Mouse (Mus musculus) embryonic facial prominence, embryonic 14.5 days (tissue): Measurements from ENCODE around the gene Mcm3ap. TPM values are rescaled to one million over a fixed set of nuclear protein-coding genes. Genes with fewer than 3 reads are reported as not detected.

Source experiments
- polyA plus RNA-seq: library from polyadenylated mRNA; unstranded; fragments of >200 nt; fragmentation: Nextera tagmentation; extraction: Ambion mirVana; gene quantifications from 2 replicates; pipeline ENCODE4 v1.2.1, GENCODE M21; 2014

The Mcm3ap gene
- polyA plus RNA-seq, 1 experiment from 2014 or later = 53.1 TPM

Other genes with a start within 250 kb of the Mcm3ap start
- gene Prmt2, start 231.1 kb upstream of the Mcm3ap start, polyA plus RNA-seq = 68.7 and 71.5 TPM in 2 replicates
- gene S100b, start 215.1 kb upstream of the Mcm3ap start, polyA plus RNA-seq = 12.9 and 14.6 TPM in 2 replicates
- gene Dip2a, start 123.6 kb upstream of the Mcm3ap start, polyA plus RNA-seq = 6.0 and 7.7 TPM in 2 replicates
- not detected in 2 replicates for gene AC141477.1, start 28.5 kb upstream of the Mcm3ap start, polyA plus RNA-seq
- gene Pcnt, start 26.1 kb upstream of the Mcm3ap start, polyA plus RNA-seq = 17.5 and 19.1 TPM in 2 replicates
- 0.25 and 2.2 TPM in 2 replicates for gene 2610028H24Rik, start 19.8 kb upstream of the Mcm3ap start, polyA plus RNA-seq
- gene Ybey, start 187 bp downstream of the Mcm3ap start, polyA plus RNA-seq = 3.3 and 4.2 TPM in 2 replicates
- 19.2 and 27.9 TPM in 2 replicates for gene Lss, start 62.7 kb downstream of the Mcm3ap start, polyA plus RNA-seq
- not detected in 2 replicates for gene Spatc1l, start 93.3 kb downstream of the Mcm3ap start, polyA plus RNA-seq
- 0.11 TPM in 1 of 2 replicates, not detected in the other for gene Ftcd, start 106.7 kb downstream of the Mcm3ap start, polyA plus RNA-seq
- gene Col6a2, start 154.7 kb downstream of the Mcm3ap start, polyA plus RNA-seq = 243 TPM in 2 replicates